Mouse (Mus musculus) embryonic fibroblast, embryonic 13.5 days (primary cell): Measurements from ENCODE around the gene Iars. TPM values are rescaled to one million over a fixed set of nuclear protein-coding genes. Genes with fewer than 3 reads are reported as not detected.
"Not testable (repeated sequence)": the region's sequence is repeated elsewhere in the genome, so short reads cannot be mapped to it uniquely, and the experiment has no call there.

Experiments
- H3K27ac ChIP-seq: 2 replicates; pipeline ENCODE4 v1.5.1; 2012; ENCODE audit warnings: low read length, control low read depth, inconsistent platforms; ENCODE audit not compliant: insufficient read depth
- H3K4me1 ChIP-seq: 2 replicates; pipeline ENCODE4 v1.6.1; 2011; ENCODE audit warnings: low read length; ENCODE audit not compliant: control insufficient read depth, insufficient read depth
- H3K4me3 ChIP-seq: 2 replicates; pipeline ENCODE4 v1.5.1; 2011; ENCODE audit warnings: mild to moderate bottlenecking, control low read depth, low read length; ENCODE audit not compliant: insufficient read depth
- CTCF ChIP-seq: IDR thresholded peaks from 2 replicates; pipeline ENCODE4 v1.5.1; 2011; ENCODE audit warnings: mild to moderate bottlenecking, control low read depth, low read length, moderate library complexity, borderline replicate concordance; ENCODE audit not compliant: insufficient read depth
- POLR2A ChIP-seq: IDR thresholded peaks from 2 replicates; pipeline ENCODE4 v1.6.1; 2011; ENCODE audit warnings: low read depth, mild to moderate bottlenecking, control low read depth, low read length, moderate library complexity
- polyA plus RNA-seq: library from polyadenylated mRNA; stranded (reverse); fragments of >200 nt; gene quantifications from 2 replicates; pipeline ENCODE4 v1.2.4, GENCODE M21; 2011; ENCODE audit warnings: low read depth; ENCODE audit not compliant: missing spikeins, insufficient read length

Gene Iars
- polyA plus RNA-seq, 1 experiment, result 158 TPM

- TF ChIP-seq CTCF (no peak), POLR2A (no peak)
Observed at GRCm38 (mm10) chr13:49768048-49768447, 86.1 kb downstream of the Iars start.

GRCm38 (mm10) chr13:49769111-49769510 lies 87.2 kb downstream of the Iars start:
- Histone ChIP-seq H3K4me1 (no peaks in the 10 kb centered on the region), H3K4me3 (no peak overlapping the region), H3K27ac (no peak overlapping the region)
- TF ChIP-seq CTCF (no peak), POLR2A (no peak)

More at GRCm38 (mm10) chr13:49768048-49768447, 86.1 kb downstream of the Iars start:
- H3K4me1 ChIP-seq, result no peaks in the 10 kb centered on the region
- H3K4me3 ChIP-seq, result no peak overlapping the region
- H3K27ac ChIP-seq, result no peak overlapping the region

GRCm38 (mm10) chr13:49771536-49771935 lies 89.6 kb downstream of the Iars start:
- not testable (repeated sequence) for H3K27ac ChIP-seq, H3K4me1 ChIP-seq, H3K4me3 ChIP-seq

Other genes starting within 250 kb of the Iars start
- gene Tes3-ps, start 188.8 kb upstream of the Iars start, polyA plus RNA-seq, result 2.9 and 4.2 TPM in 2 replicates
- gene Ecm2, start 177.3 kb upstream of the Iars start, polyA plus RNA-seq, result 0.55 and 1.7 TPM in 2 replicates
- gene Aspn, start 137.7 kb upstream of the Iars start, polyA plus RNA-seq, result 134 and 402 TPM in 2 replicates
- 1.8 and 8.3 TPM in 2 replicates for gene Omd, start 99.6 kb upstream of the Iars start, polyA plus RNA-seq
- gene Ogn, start 74.1 kb upstream of the Iars start, polyA plus RNA-seq, result 97.4 and 284 TPM in 2 replicates
- 6.5 and 9.0 TPM in 2 replicates for gene Cenpp, start 29.3 kb upstream of the Iars start, polyA plus RNA-seq
- 18.6 and 20.5 TPM in 2 replicates for gene Nol8, start 29.0 kb upstream of the Iars start, polyA plus RNA-seq
- not detected in 2 replicates for gene Gm30302, start 116.9 kb downstream of the Iars start, polyA plus RNA-seq